Mouse (Mus musculus) forebrain, postnatal 0 days (tissue): ENCODE data around the gene Snx15. TPM values are rescaled to one million over a fixed set of nuclear protein-coding genes. Genes with fewer than 3 reads are reported as not detected.

Experiments used
- ATAC-seq: fragments of 200-750 bp; cut with Nextera tagmentation; 2 replicates; pipeline ENCODE4 v1.8.0; 2017; ENCODE audit warnings: mild to moderate bottlenecking, moderate library complexity
- DNase-seq: peaks from one replicate; pipeline ENCODE4 v3.0.0-alpha.2; 2015
- H3K27ac ChIP-seq: fragments of 300-500 bp; sonication (generic); 2 replicates; pipeline ENCODE4 v1.5.1; 2014; ENCODE audit warnings: low read depth, mild to moderate bottlenecking, antibody characterized with exemption, low read length, moderate library complexity, mixed read lengths
- H3K27me3 ChIP-seq: fragments of 300-500 bp; sonication (generic); 2 replicates; pipeline ENCODE4 v1.6.1; 2014; ENCODE audit warnings: mild to moderate bottlenecking, low read length, mixed read lengths; ENCODE audit not compliant: insufficient read depth
- H3K36me3 ChIP-seq: fragments of 300-500 bp; sonication (generic); 2 replicates; pipeline ENCODE4 v1.6.1; 2014; ENCODE audit warnings: mild to moderate bottlenecking, moderate library complexity; ENCODE audit not compliant: insufficient read depth
- H3K4me1 ChIP-seq: fragments of 300-500 bp; sonication (generic); 2 replicates; pipeline ENCODE4 v1.6.1; 2014; ENCODE audit warnings: antibody characterized with exemption; ENCODE audit not compliant: insufficient read depth
- H3K4me2 ChIP-seq: fragments of 300-500 bp; sonication (generic); 2 replicates; pipeline ENCODE4 v1.6.1; 2014; ENCODE audit warnings: low read depth, mild to moderate bottlenecking, moderate library complexity
- H3K4me3 ChIP-seq: fragments of 300-500 bp; sonication (generic); 2 replicates; pipeline ENCODE4 v1.5.1; 2014; ENCODE audit warnings: low read depth, low read length, mixed read lengths
- H3K9ac ChIP-seq: fragments of 300-500 bp; sonication (generic); 2 replicates; pipeline ENCODE4 v1.6.1; 2014; ENCODE audit warnings: mild to moderate bottlenecking
- H3K9me3 ChIP-seq: fragments of 300-500 bp; sonication (generic); 2 replicates; pipeline ENCODE4 v1.6.1; 2016; ENCODE audit warnings: low read length
- CTCF ChIP-seq: sonication (generic); IDR thresholded peaks from 2 replicates; pipeline ENCODE4 v1.5.1; 2016; ENCODE audit warnings: antibody characterized with exemption, control low read depth, low read depth
- WGBS: fragments of 180-500 bp; shearing (Covaris S2); extraction: QIAGEN DNeasy Blood & Tissue Kit; methylation state at CpG from one replicate; pipeline ENCODE4 v1.1.7; 2014; 5-methylcytosine and 5-hydroxymethylcytosine counted together
- polyA plus RNA-seq: library from polyadenylated mRNA; unstranded; fragments of >200 nt; fragmentation: Nextera tagmentation; extraction: Ambion mirVana; gene quantifications from 2 replicates; pipeline ENCODE4 v1.2.1, GENCODE M21; 2015
- total RNA-seq: library from RNA; depleted of rRNA; stranded (reverse); fragments of >200 nt; gene quantifications from 2 replicates; pipeline ENCODE4 v1.2.3, GENCODE M21; 2014

The Snx15 gene
- total and polyA plus RNA-seq, 2 experiments from 2014 or later = 57.0 to 58.0 TPM

- H3K4me2 ChIP-seq = no peak overlapping the region
- no peaks in the 10 kb centered on the region for H3K27me3 ChIP-seq
- no peak overlapping the region for H3K9ac ChIP-seq
- no peak overlapping the region for H3K27ac ChIP-seq
- peaks cover 15% of the 10 kb centered on the region for H3K4me1 ChIP-seq
- no peak for TF ChIP-seq CTCF
- no peak for ATAC-seq
- no peaks in the 10 kb centered on the region for H3K9me3 ChIP-seq
- peaks cover 12% of the 10 kb centered on the region for H3K36me3 ChIP-seq
- 44% methylated on average over 19 of the region's 19 CpGs for WGBS
- no peak overlapping the region for H3K4me3 ChIP-seq
- DNase-seq = no peak
Measured at GRCm38 (mm10) chr19:6121761-6122160, 6.3 kb downstream of the Snx15 start.

GRCm38 (mm10) chr19:6118677-6119185 lies 9.4 kb downstream of the Snx15 start:
- DNase-seq = no peak
- no peak for TF ChIP-seq CTCF
- 0% methylated on average over 8 of the region's 8 CpGs for WGBS

GRCm38 (mm10) chr19:6117986-6118676 lies 10.0 kb downstream of the Snx15 start, which contains the start of gene Sac3d1:
Gene Sac3d1 (minus strand): TSS chr19:6118650.
- DNase-seq (peak; percentile 97), ATAC-seq (peak; percentile 95)
- Histone ChIP-seq H3K4me3 (peak within 1 kb of the TSS; percentile 76), H3K9ac (peak within 1 kb of the TSS; percentile 91), H3K27ac (peak within 1 kb of the TSS; percentile 92), H3K4me2 (peak within 1 kb of the TSS; percentile 90), H3K9me3 (no peaks in the 10 kb centered on the region), H3K4me1 (peaks cover 15% of the 10 kb centered on the region), H3K27me3 (no peaks in the 10 kb centered on the region), H3K36me3 (peaks cover 34% of the 10 kb centered on the region)
- WGBS = 2% methylated on average over 77 of the region's 77 CpGs
- TF ChIP-seq CTCF = no peak; the same call in 1 of the 2 replicates

More at GRCm38 (mm10) chr19:6118677-6119185, 9.4 kb downstream of the Snx15 start:
- no peaks in the 10 kb centered on the region for H3K9me3 ChIP-seq
- H3K36me3 ChIP-seq = peaks cover 34% of the 10 kb centered on the region
- peak; percentile 26 for ATAC-seq
- H3K9ac ChIP-seq = peak overlapping the region; percentile 91
- H3K4me1 ChIP-seq = peaks cover 15% of the 10 kb centered on the region
- H3K4me3 ChIP-seq = peak overlapping the region; percentile 76
- peak overlapping the region; percentile 92 for H3K27ac ChIP-seq
- peak overlapping the region; percentile 90 for H3K4me2 ChIP-seq
- no peaks in the 10 kb centered on the region for H3K27me3 ChIP-seq

- Histone ChIP-seq H3K9me3 (no peaks in the 10 kb centered on the region), H3K4me1 (peaks cover 15% of the 10 kb centered on the region), H3K36me3 (peaks cover 38% of the 10 kb centered on the region), H3K27me3 (no peaks in the 10 kb centered on the region), H3K4me2 (peak overlapping the region; percentile 90), H3K4me3 (peak overlapping the region; percentile 76), H3K9ac (peak overlapping the region; percentile 91), H3K27ac (peak overlapping the region; percentile 92)
- ATAC-seq (no peak), DNase-seq (no peak)
- WGBS = 11% methylated on average over 32 of the region's 32 CpGs
- no peak for TF ChIP-seq CTCF
Measured at GRCm38 (mm10) chr19:6117346-6117985, 10.6 kb downstream of the Snx15 start.

GRCm38 (mm10) chr19:6116113-6116850 lies 11.8 kb downstream of the Snx15 start:
- ATAC-seq (no peak), DNase-seq (no peak)
- H3K4me1 ChIP-seq = peaks cover 15% of the 10 kb centered on the region
- peaks cover 37% of the 10 kb centered on the region for H3K36me3 ChIP-seq
- no peak overlapping the region for H3K4me3 ChIP-seq
- no peak overlapping the region for H3K27ac ChIP-seq
- 88% methylated on average over 15 of the region's 15 CpGs for WGBS
- H3K9me3 ChIP-seq = no peaks in the 10 kb centered on the region
- no peak overlapping the region for H3K4me2 ChIP-seq
- no peaks in the 10 kb centered on the region for H3K27me3 ChIP-seq
- no peak overlapping the region for H3K9ac ChIP-seq
- TF ChIP-seq CTCF = no peak

GRCm38 (mm10) chr19:6113116-6113515 lies 15.0 kb downstream of the Snx15 start:
- 71% methylated on average over 6 of the region's 6 CpGs for WGBS
- no peak for DNase-seq
- no peak overlapping the region for H3K4me2 ChIP-seq
- peaks cover 7% of the 10 kb centered on the region for H3K4me1 ChIP-seq
- H3K36me3 ChIP-seq = peaks cover 29% of the 10 kb centered on the region
- TF ChIP-seq CTCF = no peak
- H3K9me3 ChIP-seq = no peaks in the 10 kb centered on the region
- H3K27me3 ChIP-seq = no peaks in the 10 kb centered on the region
- H3K27ac ChIP-seq = no peak overlapping the region
- H3K4me3 ChIP-seq = no peak overlapping the region
- H3K9ac ChIP-seq = no peak overlapping the region
- ATAC-seq = no peak

GRCm38 (mm10) chr19:6105586-6105985 lies 22.5 kb downstream of the Snx15 start, which contains the start of gene Naaladl1:
Gene Naaladl1 (plus strand): TSS chr19:6105782.
- Histone ChIP-seq H3K9me3 (no peaks in the 10 kb centered on the region), H3K36me3 (no peaks in the 10 kb centered on the region), H3K4me2 (no peak within 1 kb of the TSS), H3K27ac (no peak within 1 kb of the TSS), H3K9ac (no peak within 1 kb of the TSS), H3K4me1 (no peaks in the 10 kb centered on the region), H3K4me3 (no peak within 1 kb of the TSS), H3K27me3 (no peaks in the 10 kb centered on the region)
- 89% methylated on average over 7 of the region's 7 CpGs for WGBS
- ATAC-seq (no peak), DNase-seq (no peak)
- no peak for TF ChIP-seq CTCF
